Mouse (Mus musculus): ENCODE results near the gene Chkb.

The Chkb gene

DNA sequence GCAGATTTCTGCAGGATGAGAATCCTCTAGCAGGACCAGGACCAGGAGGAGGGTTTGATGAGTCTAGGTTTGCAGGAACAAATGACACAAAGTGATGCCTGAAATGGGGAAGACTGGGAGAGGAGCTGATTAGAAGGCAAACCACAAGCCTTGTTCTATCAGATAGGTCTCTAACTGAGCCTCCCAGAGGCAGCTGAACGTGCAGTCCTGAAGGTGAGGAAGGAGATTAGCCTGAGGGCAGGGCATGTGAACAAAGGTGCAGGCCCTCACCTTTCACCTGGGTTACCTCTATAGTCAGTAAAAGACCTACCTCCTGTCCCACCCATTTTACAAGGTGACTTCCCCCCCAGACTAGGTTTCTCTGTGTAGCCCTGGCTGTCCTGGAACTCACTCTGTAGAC lies 30.0 kb downstream of the Chkb start:
- DNase-seq (ENCODE audit: low spot score), result no peak

DNA sequence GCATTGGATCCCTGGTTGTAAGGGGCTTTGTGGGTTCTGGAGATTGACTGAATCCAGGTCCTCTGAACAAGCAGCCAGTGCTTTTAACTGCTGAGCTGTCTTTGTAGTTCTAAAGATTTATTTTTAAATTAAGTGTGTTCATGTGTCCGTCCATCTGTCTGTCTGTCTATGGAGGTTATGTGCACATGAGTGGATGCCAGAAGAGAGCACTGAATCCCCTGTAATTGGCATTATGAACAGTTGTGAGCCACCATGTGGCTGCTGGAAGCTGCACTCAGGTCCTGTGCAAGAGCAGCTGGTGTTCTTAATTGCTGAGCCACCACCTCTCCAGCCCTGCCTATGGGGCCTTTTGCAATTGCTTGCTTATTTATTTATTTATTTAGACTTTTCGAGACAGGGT lies 31.6 kb downstream of the Chkb start:
- no peak for DNase-seq (ENCODE audit: low spot score)

DNA sequence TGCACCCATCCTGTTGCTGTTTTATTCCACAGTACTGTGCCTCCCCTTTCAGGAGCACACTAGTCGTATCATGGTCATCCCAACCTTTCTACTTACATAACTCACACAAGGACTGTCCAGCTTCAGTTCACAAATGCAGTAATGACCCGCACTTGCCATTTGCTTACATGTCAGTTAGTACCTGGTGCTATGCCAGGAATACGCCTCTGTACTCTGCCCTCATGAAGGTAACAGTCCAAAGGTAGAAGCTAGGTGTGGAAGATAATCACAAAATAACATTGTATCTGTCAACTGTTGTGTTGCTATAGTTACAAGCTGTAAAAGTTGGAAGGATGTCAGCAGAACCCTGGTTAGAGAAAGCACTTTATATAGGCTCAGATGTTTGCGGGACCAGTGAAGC lies 32.8 kb downstream of the Chkb start:
- no peak for DNase-seq (ENCODE audit: low spot score)

DNA sequence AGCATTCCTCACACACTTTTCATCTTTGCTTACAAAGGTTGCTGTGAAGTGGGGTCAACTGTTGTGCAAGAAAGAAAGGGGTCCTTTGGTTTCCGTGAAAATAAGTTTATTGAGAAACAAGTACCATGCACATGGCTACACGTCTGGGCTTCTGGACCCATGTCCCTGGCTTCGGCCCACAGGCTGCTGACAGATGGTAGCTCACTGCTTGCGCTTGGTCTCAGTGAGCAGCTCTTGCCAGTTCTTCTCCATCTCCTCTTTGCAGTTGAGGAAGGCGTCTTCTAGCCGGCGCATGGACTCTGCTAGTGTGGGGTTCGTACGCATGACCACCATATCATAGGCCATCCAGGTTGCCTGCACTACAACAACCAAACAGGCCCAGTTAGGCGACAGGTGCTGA lies 39.6 kb downstream of the Chkb start:
- no peak for DNase-seq (ENCODE audit: low spot score)

DNA sequence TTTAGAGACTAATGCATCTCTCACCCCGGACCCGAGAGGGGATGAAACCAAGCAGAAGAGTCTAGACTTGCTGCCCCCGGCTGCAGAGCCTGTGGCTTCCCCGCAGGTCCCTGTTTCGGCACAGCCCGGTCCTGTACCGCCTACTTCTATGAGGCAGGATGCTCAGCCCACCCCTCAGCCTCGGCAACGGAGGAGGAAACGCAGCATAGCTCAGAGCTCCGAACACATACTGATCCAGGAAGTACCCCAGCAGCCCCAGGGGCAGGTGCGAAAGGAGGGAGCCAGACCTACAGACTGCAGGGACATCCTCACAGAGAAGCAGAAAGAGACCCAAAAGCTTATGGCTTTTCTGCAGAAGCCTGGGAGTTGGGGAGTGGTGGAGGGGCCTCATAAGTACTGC lies 42.6 kb downstream of the Chkb start:
- DNase-seq (ENCODE audit: low spot score), result no peak

DNA sequence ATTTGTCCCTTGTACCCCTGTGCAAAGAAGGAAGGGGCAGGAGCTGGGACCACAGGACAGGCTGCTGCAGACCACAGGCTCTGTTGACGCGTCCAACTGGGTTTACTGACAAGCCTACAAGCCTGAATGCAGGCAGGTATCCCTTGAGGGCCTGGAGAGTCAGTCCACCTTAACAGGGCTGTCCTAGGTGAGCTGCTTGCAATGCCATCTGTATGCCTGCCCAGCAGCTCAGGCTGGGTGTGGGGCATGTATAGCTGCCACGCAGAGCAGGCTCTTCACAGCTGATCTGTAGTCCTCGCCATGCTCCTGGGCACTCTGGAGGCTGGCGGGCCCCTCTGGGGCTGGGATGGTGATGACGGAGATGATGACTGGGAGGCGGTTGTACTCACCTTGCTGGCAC lies 45.1 kb downstream of the Chkb start, which contains the start of gene Klhdc7b:
Klhdc7b (plus strand) TSS at position 301 of the 400 bp plus-strand sequence.
- DNase-seq (ENCODE audit: low spot score), result no peak

DNA sequence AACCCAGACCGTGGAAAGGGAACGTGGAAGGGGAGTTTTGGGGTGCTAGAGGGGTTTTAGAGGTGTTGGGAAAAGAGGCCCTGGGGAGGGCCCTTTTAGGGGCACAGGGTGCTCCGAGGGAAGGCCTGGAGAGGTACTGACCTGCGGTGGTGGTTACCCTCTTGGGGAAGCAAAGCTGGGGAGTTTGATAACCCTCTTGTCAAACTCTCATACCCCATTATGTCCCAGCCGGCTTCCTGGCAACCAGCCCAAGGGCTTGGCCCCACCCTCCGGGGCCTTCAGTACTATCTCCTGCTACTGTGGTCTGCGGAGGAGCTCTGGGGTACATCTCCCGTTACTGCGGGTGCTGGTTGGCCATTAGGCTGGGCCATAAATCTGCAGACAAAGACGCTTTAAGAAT lies 50.3 kb downstream of the Chkb start:
- no peak for DNase-seq (ENCODE audit: low spot score)

DNA sequence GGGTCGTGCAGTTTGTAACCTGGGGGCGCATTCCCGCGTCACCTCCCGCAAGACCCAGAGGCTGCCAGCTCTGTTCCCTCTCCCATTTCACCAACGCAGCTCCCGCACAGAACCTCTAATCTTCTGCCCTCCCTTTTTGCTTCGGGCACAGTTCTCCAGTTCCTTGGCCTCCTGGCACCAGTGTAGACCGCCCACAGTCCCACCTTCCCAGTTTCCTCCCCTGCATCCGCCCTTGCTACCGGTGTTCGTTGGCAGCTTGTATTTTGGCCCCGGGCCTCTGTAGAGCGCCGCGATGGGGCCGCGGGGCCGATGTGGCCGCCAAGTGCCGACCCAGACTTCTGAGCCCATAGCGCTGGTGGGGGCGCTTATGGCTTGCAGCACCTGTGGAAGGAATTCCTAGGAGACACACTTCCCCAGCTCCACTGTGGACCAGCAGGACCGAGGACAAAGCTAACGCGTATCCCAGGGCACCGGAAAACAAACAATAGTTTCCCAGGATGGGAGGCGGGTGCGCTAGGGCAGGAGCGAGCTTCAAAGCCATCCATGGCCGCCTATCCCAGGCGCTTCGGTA lies 50.8 kb downstream of the Chkb start, which contains the start of gene Odf3b:
Odf3b (minus strand) TSS at position 452 of the 571 bp plus-strand sequence.
- no peak for DNase-seq (ENCODE audit: low spot score)

DNA sequence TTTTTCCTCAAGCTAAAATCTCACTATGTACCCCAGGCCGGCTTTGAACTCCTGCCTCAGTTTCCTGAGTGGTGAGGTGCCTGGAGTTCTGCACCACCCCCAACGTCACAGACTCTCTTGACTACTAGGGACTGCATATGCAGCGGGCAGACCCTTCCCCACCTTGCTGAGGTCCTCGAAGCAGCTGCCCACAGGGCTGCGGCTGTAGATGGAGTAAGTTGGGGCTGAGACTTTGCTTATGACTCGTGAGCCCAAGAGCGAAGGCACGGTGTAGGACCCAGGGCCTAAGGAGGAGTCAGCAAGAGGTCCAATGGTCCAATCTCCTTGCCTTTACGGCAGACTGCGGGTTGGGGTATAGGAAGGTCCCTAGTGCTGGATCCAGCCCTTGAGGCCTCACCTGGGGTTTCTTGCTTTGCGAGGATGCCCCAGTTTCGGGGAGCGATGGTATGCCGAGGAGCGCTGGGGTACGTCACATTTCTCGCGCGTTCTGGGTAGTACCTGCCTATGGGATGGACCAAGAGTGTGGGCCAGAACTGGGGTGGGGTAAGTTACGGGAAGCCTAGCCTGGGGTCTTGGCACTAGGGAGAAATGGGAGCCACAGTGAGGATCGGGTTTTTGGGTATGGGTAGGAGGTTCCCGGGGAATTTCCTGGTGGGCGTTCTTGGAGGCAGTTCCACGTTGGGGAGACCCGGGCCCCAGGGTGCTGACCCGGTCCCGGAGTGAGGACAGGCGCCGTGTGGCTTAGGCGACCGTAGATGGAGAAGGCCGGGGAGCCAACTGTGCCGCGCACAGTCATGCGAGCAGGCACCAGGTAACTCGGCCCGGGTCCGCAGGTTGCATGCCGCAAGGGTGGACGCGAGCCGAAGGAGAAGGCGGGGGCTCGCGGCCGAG lies 51.5 kb downstream of the Chkb start:
- no peak for DNase-seq (ENCODE audit: low spot score)

DNA sequence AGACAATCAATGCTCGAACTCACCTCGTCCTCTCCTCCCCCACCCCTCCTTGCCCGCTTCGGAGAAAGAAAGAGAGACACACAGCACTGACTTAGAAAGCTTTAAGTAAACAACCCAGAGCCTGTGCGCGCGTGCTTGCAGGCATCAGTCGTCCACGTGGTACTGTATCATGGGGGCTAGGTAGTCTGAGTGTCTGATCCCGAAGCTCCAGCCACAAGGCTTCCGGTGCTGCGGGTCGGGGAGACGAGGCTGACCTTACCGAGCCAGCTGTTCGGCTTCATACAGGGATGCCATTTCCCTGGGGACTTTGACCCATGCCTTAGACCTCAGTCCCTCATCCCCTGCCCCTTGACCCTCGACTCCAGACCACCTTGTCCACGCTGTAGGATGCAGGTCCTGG lies 52.3 kb downstream of the Chkb start:
- peak; percentile 68 for DNase-seq (ENCODE audit: low spot score)

DNA sequence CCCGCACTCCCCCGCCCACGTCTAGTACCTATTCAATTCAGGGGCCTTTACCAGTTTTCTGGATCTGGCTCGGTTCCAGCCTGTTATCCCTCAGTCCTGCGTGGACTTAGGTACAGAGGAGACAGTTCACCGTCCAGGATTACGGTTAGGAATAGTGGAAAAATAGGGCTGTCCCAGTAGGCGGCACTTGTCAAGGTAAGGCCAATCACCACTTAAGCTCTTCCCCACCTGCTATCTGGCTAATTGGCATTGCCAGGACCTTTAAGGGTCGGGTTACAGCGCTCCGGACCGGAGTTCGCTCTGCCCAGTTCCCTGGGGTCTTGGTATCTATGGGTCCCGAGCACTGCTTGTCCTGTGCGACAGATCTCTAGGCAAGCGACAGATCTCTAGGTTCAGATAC lies 52.8 kb downstream of the Chkb start, which contains the start of gene Tymp:
Tymp (minus strand) TSS at position 83 of the 400 bp plus-strand sequence.
- DNase-seq (ENCODE audit: low spot score), result no peak

All from yolk sac, embryonic 10.5 days (tissue).